Mouse (Mus musculus) neural tube, embryonic 15.5 days (tissue): ENCODE results near the gene Ufl1. TPM values are rescaled to one million over a fixed set of nuclear protein-coding genes. Genes with fewer than 3 reads are reported as not detected.
"Not testable (repeated sequence)": the region's sequence is repeated elsewhere in the genome, so short reads cannot be mapped to it uniquely, and the experiment has no call there.

ENCODE experiments used
- ATAC-seq: fragments of 200-750 bp; cut with Nextera tagmentation; 2 replicates; pipeline ENCODE4 v1.8.0; 2017; ENCODE audit warnings: mild to moderate bottlenecking, moderate TSS enrichment, moderate library complexity; ENCODE audit not compliant: low FRiP score
- H3K27ac ChIP-seq: fragments of 300-500 bp; sonication (generic); replicated peaks from 2 replicates; pipeline ENCODE4 v1.5.1; 2015; ENCODE audit warnings: mild to moderate bottlenecking, inconsistent platforms
- H3K27me3 ChIP-seq: fragments of 300-500 bp; sonication (generic); replicated peaks from 2 replicates; pipeline ENCODE4 v1.6.1; 2015; ENCODE audit warnings: inconsistent platforms
- H3K36me3 ChIP-seq: fragments of 300-500 bp; sonication (generic); 2 replicates; pipeline ENCODE4 v1.6.1; 2015; ENCODE audit warnings: inconsistent platforms
- H3K4me1 ChIP-seq: fragments of 300-500 bp; sonication (generic); 2 replicates; pipeline ENCODE4 v1.6.1; 2015; ENCODE audit warnings: inconsistent platforms
- H3K4me2 ChIP-seq: fragments of 300-500 bp; sonication (generic); 2 replicates; pipeline ENCODE4 v1.6.1; 2015; ENCODE audit warnings: inconsistent platforms, mild to moderate bottlenecking, moderate library complexity
- H3K4me3 ChIP-seq: fragments of 300-500 bp; sonication (generic); replicated peaks from 2 replicates; pipeline ENCODE4 v1.5.1; 2015; ENCODE audit warnings: mild to moderate bottlenecking, inconsistent platforms
- H3K9ac ChIP-seq: fragments of 300-500 bp; sonication (generic); replicated peaks from 2 replicates; pipeline ENCODE4 v1.6.1; 2015; ENCODE audit warnings: mild to moderate bottlenecking, inconsistent platforms
- H3K9me3 ChIP-seq: fragments of 300-500 bp; sonication (generic); replicated peaks from 2 replicates; pipeline ENCODE4 v1.6.1; 2016; ENCODE audit warnings: inconsistent platforms
- WGBS: fragments of 180-500 bp; shearing (Covaris S2); methylation state at CpG from one replicate; pipeline ENCODE4 v1.1.7; 2015; ENCODE audit warnings: mixed read lengths; 5-methylcytosine and 5-hydroxymethylcytosine counted together
- polyA plus RNA-seq: library from polyadenylated mRNA; unstranded; fragments of >200 nt; fragmentation: Nextera tagmentation; extraction: Ambion mirVana; gene quantifications from 2 replicates; pipeline ENCODE4 v1.2.1, GENCODE M21; 2015

Ufl1 gene
- polyA plus RNA-seq, 1 experiment from 2014 or later, result 36.3 TPM

DNA sequence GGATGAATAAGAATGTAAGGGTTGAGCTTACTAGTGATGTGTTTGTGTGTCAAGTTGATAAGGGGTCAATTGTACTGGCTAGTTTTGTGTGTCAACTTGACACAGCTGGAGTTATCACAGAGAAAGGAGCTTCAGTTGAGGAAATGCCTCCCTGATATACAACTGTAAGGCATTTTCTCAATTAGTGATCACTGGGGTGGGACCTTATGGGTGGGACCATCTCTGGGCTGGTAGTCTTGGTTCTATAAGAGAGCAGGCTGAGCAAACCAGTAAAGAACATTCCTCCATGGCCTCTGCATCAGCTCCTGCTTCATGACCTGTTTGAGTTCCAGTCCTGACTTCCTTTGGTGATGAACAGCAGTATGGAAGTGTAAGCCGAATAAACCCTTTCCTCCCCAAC is 46.0 kb downstream of the Ufl1 start:
- not testable (repeated sequence) for H3K27ac ChIP-seq, H3K36me3 ChIP-seq, H3K27me3 ChIP-seq, ATAC-seq, H3K4me1 ChIP-seq, H3K9me3 ChIP-seq, H3K4me3 ChIP-seq, H3K4me2 ChIP-seq, H3K9ac ChIP-seq
- WGBS, result 100% methylated on average over 1 of the region's 1 CpGs

DNA sequence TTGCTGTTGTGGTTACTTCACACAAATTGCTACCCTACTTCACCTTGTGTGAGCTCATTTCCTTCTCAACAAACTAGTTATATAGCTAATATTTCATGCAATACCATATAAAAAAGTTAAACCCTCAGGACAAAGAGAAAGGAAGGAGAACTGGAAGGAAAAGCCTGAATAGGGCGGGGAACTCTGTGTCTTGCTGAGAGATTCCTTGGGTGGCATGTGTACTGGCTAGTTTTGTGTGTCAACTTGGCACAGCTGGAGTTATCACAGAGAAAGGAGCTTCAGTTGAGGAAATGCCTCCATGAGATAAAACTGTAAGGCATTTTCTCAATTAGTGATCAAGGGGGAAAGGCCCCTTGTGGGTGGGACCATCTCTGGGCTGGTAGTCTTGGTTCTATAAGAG is 47.9 kb downstream of the Ufl1 start:
- H3K36me3 ChIP-seq, H3K27me3 ChIP-seq, H3K27ac ChIP-seq, H3K4me2 ChIP-seq, H3K9ac ChIP-seq, H3K4me3 ChIP-seq, H3K9me3 ChIP-seq, ATAC-seq, H3K4me1 ChIP-seq: not testable (repeated sequence)
- WGBS, result 93% methylated on average over 1 of the region's 1 CpGs

DNA sequence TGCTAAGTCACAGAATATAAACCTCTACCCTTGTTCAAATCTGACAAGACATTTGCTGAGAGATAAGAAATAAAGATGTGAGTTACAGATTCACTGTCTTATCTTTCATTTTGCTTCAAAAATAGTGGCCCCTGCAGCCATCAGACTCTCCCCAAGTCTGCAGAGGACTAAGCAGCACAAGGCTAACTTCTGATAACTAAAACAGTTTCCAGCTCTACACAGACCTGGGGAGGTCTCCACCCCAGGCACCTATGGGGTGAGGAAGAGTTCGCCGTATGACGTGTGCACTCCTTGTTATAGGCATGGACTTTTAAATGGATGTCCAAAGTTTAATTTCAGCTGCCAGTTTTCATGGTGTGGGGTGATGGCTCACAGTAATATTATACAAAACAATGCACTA is 49.1 kb downstream of the Ufl1 start:
- Histone ChIP-seq H3K4me3 (no peak overlapping the region), H3K27me3 (no peaks in the 10 kb centered on the region), H3K36me3 (no peaks in the 10 kb centered on the region), H3K9ac (no peak overlapping the region), H3K27ac (no peak overlapping the region), H3K4me1 (no peaks in the 10 kb centered on the region), H3K9me3 (no peaks in the 10 kb centered on the region), H3K4me2 (no peak overlapping the region)
- ATAC-seq, result no peak
- 94% methylated on average over 3 of the region's 3 CpGs for WGBS

DNA sequence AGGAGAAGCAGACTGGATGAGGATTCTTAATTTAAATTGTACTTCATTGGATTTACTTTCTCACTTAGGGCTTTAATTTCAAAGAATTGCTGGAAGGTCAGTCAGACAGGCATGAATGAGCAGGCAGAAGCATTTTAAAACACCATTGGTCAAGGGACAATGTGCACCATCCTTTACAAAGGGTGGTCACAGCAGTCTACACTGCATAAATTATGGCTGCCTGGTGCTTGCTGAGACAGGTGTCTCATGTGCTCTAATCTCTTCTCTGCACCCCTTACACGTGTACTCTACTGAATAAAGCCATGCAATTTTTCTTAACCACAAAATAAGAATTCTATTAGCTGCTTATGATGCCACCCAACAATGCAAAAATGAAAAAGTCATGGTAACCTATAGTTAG is 54.1 kb downstream of the Ufl1 start:
- Histone ChIP-seq H3K4me3 (no peak overlapping the region), H3K9ac (no peak overlapping the region)
- no peak for ATAC-seq

DNA sequence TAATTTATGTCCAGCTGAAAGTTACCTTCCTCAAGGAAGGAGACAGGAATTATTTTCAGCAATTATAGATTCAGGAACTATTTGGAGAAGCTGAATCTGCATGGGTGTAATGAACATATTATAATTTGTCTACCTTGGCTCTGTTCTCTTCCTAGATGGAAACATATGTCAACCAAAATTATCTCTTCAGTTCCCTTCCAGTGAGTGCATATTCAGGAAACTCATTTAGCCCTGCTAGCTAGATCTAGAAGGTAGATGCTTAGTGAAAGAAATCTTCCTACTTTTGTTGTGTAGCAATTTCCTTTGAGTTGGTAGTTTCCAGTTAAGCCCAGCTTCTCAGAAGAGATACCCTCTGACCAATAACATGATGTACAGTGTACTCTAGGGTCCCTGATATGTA is 59.7 kb downstream of the Ufl1 start:
- no peaks in the 10 kb centered on the region for H3K4me1 ChIP-seq
- H3K27ac ChIP-seq, result no peak overlapping the region
- no peaks in the 10 kb centered on the region for H3K9me3 ChIP-seq
- no peak overlapping the region for H3K4me2 ChIP-seq
- no peaks in the 10 kb centered on the region for H3K36me3 ChIP-seq
- no peaks in the 10 kb centered on the region for H3K27me3 ChIP-seq
- H3K4me3 ChIP-seq, result no peak overlapping the region
- H3K9ac ChIP-seq, result no peak overlapping the region
- ATAC-seq, result no peak

More for the DNA sequence above, 54.1 kb downstream of the Ufl1 start:
- Histone ChIP-seq H3K36me3 (no peaks in the 10 kb centered on the region), H3K9me3 (no peaks in the 10 kb centered on the region), H3K4me1 (no peaks in the 10 kb centered on the region), H3K27ac (no peak overlapping the region), H3K4me2 (no peak overlapping the region), H3K27me3 (no peaks in the 10 kb centered on the region)
- 6% methylated on average over 1 of the region's 1 CpGs for WGBS

DNA sequence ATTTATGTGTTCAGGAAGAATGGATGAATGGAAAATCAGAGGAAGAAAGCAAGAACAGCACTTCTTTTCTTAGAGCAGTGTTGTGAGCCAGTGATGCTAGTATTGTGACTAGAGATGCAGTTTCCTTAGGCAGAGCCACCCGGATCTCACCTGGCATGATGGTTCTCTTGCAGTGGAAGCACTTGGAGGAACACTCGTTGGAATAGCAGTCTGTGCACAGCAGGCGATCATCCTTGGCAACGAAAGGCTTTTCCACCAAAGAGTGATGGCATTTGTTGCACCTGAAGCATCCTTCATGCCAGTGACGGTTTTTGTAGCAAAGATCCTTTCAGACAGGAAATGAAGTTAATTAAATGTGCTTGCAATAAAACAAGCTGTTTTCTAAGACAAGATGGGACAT is 68.2 kb downstream of the Ufl1 start:
- H3K4me1 ChIP-seq, result no peaks in the 10 kb centered on the region
- H3K36me3 ChIP-seq, result no peaks in the 10 kb centered on the region
- no peak overlapping the region for H3K27ac ChIP-seq
- no peaks in the 10 kb centered on the region for H3K27me3 ChIP-seq
- H3K9ac ChIP-seq, result no peak overlapping the region
- 50% methylated on average over 5 of the region's 5 CpGs for WGBS
- H3K4me3 ChIP-seq, result no peak overlapping the region
- H3K4me2 ChIP-seq, result no peak overlapping the region
- no peak for ATAC-seq
- no peaks in the 10 kb centered on the region for H3K9me3 ChIP-seq

DNA sequence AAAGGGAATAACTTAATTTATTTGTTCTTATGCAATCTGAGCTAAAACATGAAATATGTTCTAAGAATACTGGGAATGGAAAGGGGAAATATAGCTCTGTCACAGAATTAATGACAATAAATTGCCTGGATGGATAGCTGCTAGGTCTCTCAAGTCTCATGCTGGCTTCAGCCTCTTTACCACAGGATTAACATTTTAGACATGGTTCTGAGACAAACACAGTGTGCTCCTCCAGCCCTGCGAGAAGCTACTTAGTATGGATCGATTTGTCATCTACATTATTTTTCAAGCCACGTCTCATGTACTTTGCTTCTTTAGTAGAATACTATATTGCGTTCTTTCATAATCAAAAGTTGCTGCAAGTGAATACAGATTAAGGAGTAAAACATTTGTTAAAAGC is 75.5 kb downstream of the Ufl1 start:
- H3K36me3 ChIP-seq, result no peaks in the 10 kb centered on the region
- no peak overlapping the region for H3K27ac ChIP-seq
- no peaks in the 10 kb centered on the region for H3K9me3 ChIP-seq
- H3K27me3 ChIP-seq, result no peaks in the 10 kb centered on the region
- WGBS, result 76% methylated on average over 4 of the region's 4 CpGs
- no peak for ATAC-seq
- H3K4me2 ChIP-seq, result no peak overlapping the region
- no peak overlapping the region for H3K9ac ChIP-seq
- H3K4me1 ChIP-seq, result no peaks in the 10 kb centered on the region
- no peak overlapping the region for H3K4me3 ChIP-seq

Other genes starting within 250 kb of the Ufl1 start
- not detected in 2 replicates for gene Fhl5, start 38.9 kb downstream of the Ufl1 start, polyA plus RNA-seq